Mouse (Mus musculus) neural tube, embryonic 14.5 days (tissue): Measurements from ENCODE around the gene Rin2. TPM values are rescaled to one million over a fixed set of nuclear protein-coding genes. Genes with fewer than 3 reads are reported as not detected.

Experiments used
- ATAC-seq: fragments of 200-750 bp; cut with Nextera tagmentation; 2 replicates; pipeline ENCODE4 v1.8.0; 2017; ENCODE audit warnings: low read depth, mild to moderate bottlenecking, moderate TSS enrichment, moderate library complexity
- H3K27ac ChIP-seq: fragments of 300-500 bp; sonication (generic); 2 replicates; pipeline ENCODE4 v1.5.1; 2014; ENCODE audit warnings: low read depth, mild to moderate bottlenecking, control low read depth, low read length, moderate library complexity, mixed read lengths
- H3K27me3 ChIP-seq: fragments of 300-500 bp; sonication (generic); 2 replicates; pipeline ENCODE4 v1.6.1; 2014; ENCODE audit warnings: low read length; ENCODE audit not compliant: control insufficient read depth, insufficient read depth
- H3K36me3 ChIP-seq: fragments of 300-500 bp; sonication (generic); 2 replicates; pipeline ENCODE4 v1.6.1; 2014; ENCODE audit warnings: low read length, mixed read lengths; ENCODE audit not compliant: control insufficient read depth, insufficient read depth
- H3K4me1 ChIP-seq: fragments of 300-500 bp; sonication (generic); 2 replicates; pipeline ENCODE4 v1.6.1; 2014; ENCODE audit warnings: low read length; ENCODE audit not compliant: control insufficient read depth, insufficient read depth
- H3K4me2 ChIP-seq: fragments of 300-500 bp; sonication (generic); 2 replicates; pipeline ENCODE4 v1.6.1; 2014; ENCODE audit warnings: mild to moderate bottlenecking, low read depth, low read length, control low read depth
- H3K4me3 ChIP-seq: fragments of 300-500 bp; sonication (generic); 2 replicates; pipeline ENCODE4 v1.5.1; 2014; ENCODE audit warnings: low read depth, low read length, control low read depth, mixed read lengths
- H3K9ac ChIP-seq: fragments of 300-500 bp; sonication (generic); replicated peaks from 2 replicates; pipeline ENCODE4 v1.6.1; 2014; ENCODE audit warnings: low read depth, mild to moderate bottlenecking, control low read depth, low read length, mixed read lengths
- H3K9me3 ChIP-seq: fragments of 300-500 bp; sonication (generic); 2 replicates; pipeline ENCODE4 v1.6.1; 2016; ENCODE audit warnings: low read length; ENCODE audit not compliant: control insufficient read depth
- WGBS: fragments of 180-500 bp; shearing (Covaris S2); extraction: QIAGEN DNeasy Blood & Tissue Kit; methylation state at CpG from one replicate; pipeline ENCODE4 v1.1.7; 2014; 5-methylcytosine and 5-hydroxymethylcytosine counted together
- polyA plus RNA-seq: library from polyadenylated mRNA; unstranded; fragments of >200 nt; fragmentation: Nextera tagmentation; extraction: Ambion mirVana; gene quantifications from 2 replicates; pipeline ENCODE4 v1.2.1, GENCODE M21; 2014

The Rin2 gene
- polyA plus RNA-seq, 1 experiment from 2014 or later, result 11.4 TPM

GRCm38 (mm10) chr2:145786618-145786932 is 111.6 kb downstream of the Rin2 start:
- Histone ChIP-seq H3K9me3 (no peaks in the 10 kb centered on the region), H3K4me3 (peak overlapping the region; percentile 14), H3K27ac (peak overlapping the region; percentile 16; the same call in 1 of the 2 replicates), H3K4me1 (peaks cover 9% of the 10 kb centered on the region), H3K9ac (peak overlapping the region; percentile 34; the same call in 1 of the 2 replicates), H3K36me3 (no peaks in the 10 kb centered on the region), H3K4me2 (peak overlapping the region; percentile 46), H3K27me3 (no peaks in the 10 kb centered on the region)
- 2% methylated on average over 3 of the region's 3 CpGs for WGBS
- ATAC-seq, result no peak

DNA sequence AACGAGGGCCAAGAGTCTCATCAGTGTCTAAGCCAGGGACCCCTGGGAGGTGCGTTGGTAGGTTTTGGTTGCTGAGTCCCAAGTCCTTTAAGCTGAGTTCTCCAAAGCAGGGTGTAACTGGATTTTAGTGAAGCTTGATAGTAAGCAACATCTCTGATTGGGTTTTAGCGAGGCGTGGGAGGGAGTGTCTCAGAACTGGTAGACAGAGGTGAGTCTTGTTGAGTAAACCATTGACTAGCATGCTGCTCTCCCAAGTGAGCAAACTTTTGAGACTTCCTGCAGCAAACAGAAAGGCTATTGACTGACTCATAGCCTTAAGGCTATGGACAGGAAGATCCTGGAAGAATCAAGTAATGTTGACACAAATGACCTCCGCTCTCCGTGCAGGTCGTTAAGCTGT is 112.5 kb downstream of the Rin2 start:
- 42% methylated on average over 7 of the region's 7 CpGs for WGBS
- peaks cover 9% of the 10 kb centered on the region for H3K4me1 ChIP-seq
- H3K4me2 ChIP-seq, result no peak overlapping the region

DNA sequence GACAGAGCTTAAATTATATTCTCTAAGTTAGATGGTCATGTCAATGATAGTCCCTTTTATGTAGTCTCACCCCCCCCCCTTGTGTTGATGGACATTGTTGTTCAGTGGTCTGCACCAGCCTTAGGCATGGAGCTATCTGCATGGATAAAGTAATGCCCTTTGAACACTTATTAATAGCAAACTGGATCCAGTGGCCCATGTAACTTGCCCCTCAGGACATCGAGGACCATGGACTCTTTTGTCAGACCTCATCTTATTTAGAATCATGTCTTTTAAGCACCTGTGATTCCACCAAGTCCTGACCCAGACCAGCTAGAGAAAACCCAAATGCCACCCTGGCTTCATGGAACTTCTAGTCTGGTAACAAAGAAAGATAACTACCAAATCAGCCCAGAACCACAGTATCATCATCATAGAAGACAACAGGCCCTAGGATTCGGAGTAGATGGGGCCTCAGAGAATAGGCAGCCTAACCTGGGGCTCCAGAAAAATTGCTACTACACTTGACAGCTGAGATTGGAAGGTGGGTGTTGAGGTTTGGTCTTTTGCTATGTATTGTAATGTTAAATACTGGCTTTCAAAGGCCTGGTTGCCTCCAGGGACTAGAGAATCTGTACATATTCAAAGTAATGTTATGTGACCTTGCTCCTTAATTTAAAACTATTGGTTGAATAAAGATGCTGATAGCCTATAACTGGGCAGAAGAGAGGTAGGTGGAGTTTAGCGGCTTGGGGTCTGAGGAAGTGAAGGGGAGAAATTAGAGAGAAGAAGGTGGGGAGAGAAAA is 113.7 kb downstream of the Rin2 start:
- Histone ChIP-seq H3K9ac (no peak overlapping the region), H3K4me3 (no peak overlapping the region), H3K27me3 (no peaks in the 10 kb centered on the region), H3K27ac (no peak overlapping the region), H3K36me3 (no peaks in the 10 kb centered on the region), H3K9me3 (no peaks in the 10 kb centered on the region), H3K4me2 (no peak overlapping the region), H3K4me1 (peaks cover 9% of the 10 kb centered on the region)
- ATAC-seq, result no peak
- 95% methylated on average over 3 of the region's 3 CpGs for whole genome bisulfite sequencing

More for the DNA sequence above, 112.5 kb downstream of the Rin2 start:
- Histone ChIP-seq H3K9ac (no peak overlapping the region), H3K27me3 (no peaks in the 10 kb centered on the region), H3K27ac (no peak overlapping the region), H3K9me3 (no peaks in the 10 kb centered on the region), H3K4me3 (no peak overlapping the region), H3K36me3 (no peaks in the 10 kb centered on the region)
- ATAC-seq, result no peak

DNA sequence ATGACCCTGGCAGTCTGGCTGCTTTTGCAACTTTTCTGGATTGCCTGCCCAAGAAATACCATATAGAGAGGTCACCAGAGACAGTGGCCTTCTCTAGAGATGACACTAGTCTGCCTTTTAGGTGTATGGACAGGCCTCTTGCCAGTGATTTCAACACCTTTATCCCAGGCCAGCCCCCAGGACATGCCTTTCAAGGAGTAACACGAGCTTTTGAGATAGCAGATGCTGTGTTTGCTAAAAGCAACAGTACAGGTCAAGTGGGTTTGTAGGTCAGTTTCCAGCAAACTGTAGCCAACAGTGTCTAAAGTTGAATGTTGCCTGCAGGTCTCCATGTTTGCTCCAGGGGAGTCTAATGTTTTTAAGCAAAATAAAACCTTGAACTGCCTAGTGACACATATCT is 118.7 kb downstream of the Rin2 start:
- no peaks in the 10 kb centered on the region for H3K27me3 ChIP-seq
- no peak overlapping the region for H3K27ac ChIP-seq
- 57% methylated on average over 1 of the region's 1 CpGs for WGBS
- no peaks in the 10 kb centered on the region for H3K36me3 ChIP-seq
- H3K9me3 ChIP-seq, result no peaks in the 10 kb centered on the region
- ATAC-seq, result no peak
- no peak overlapping the region for H3K4me2 ChIP-seq
- H3K4me3 ChIP-seq, result no peak overlapping the region
- H3K9ac ChIP-seq, result no peak overlapping the region
- no peaks in the 10 kb centered on the region for H3K4me1 ChIP-seq

GRCm38 (mm10) chr2:145794318-145794954 is 119.4 kb downstream of the Rin2 start:
- Histone ChIP-seq H3K9me3 (no peaks in the 10 kb centered on the region), H3K4me3 (no peak overlapping the region), H3K9ac (no peak overlapping the region), H3K4me1 (no peaks in the 10 kb centered on the region), H3K27me3 (no peaks in the 10 kb centered on the region), H3K36me3 (no peaks in the 10 kb centered on the region), H3K4me2 (no peak overlapping the region), H3K27ac (no peak overlapping the region)
- ATAC-seq, result peak; percentile 69; the same call in 1 of the 2 replicates
- WGBS, result 29% methylated on average over 5 of the region's 5 CpGs

DNA sequence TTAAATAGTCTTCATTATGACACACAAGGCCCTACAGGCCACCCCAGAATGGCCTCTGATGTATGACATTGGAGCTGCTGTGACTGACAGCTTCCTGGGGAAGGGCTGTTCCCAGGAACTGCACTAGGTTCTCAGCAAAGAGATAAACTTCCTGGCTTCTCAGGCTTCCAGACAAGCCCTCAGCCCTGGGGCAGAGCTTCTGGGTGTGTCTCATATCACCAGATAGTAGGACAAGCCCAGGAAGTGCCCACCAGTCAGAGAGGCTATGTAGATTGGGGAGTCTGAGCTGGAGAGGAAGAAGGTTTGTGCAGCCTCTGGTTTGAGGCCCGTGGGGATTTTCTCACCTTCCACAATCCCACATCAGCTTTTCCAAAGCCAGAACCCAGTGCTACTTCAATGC is 122.8 kb downstream of the Rin2 start:
- no peak for ATAC-seq
- Histone ChIP-seq H3K4me2 (no peak overlapping the region), H3K27ac (no peak overlapping the region), H3K27me3 (no peaks in the 10 kb centered on the region), H3K9me3 (no peaks in the 10 kb centered on the region), H3K4me3 (no peak overlapping the region), H3K4me1 (no peaks in the 10 kb centered on the region), H3K9ac (no peak overlapping the region), H3K36me3 (no peaks in the 10 kb centered on the region)
- 94% methylated on average over 1 of the region's 1 CpGs for WGBS

- no peak overlapping the region for H3K27ac ChIP-seq
- no peak overlapping the region for H3K4me2 ChIP-seq
- no peaks in the 10 kb centered on the region for H3K36me3 ChIP-seq
- H3K9me3 ChIP-seq, result no peaks in the 10 kb centered on the region
- no peak overlapping the region for H3K4me3 ChIP-seq
- no peak for ATAC-seq
- WGBS, result 87% methylated on average over 3 of the region's 3 CpGs
- no peaks in the 10 kb centered on the region for H3K27me3 ChIP-seq
- no peaks in the 10 kb centered on the region for H3K4me1 ChIP-seq
- no peak overlapping the region for H3K9ac ChIP-seq
These were observed 123.9 kb downstream of the Rin2 start for GRCm38 (mm10) chr2:145798954-145799353.

DNA sequence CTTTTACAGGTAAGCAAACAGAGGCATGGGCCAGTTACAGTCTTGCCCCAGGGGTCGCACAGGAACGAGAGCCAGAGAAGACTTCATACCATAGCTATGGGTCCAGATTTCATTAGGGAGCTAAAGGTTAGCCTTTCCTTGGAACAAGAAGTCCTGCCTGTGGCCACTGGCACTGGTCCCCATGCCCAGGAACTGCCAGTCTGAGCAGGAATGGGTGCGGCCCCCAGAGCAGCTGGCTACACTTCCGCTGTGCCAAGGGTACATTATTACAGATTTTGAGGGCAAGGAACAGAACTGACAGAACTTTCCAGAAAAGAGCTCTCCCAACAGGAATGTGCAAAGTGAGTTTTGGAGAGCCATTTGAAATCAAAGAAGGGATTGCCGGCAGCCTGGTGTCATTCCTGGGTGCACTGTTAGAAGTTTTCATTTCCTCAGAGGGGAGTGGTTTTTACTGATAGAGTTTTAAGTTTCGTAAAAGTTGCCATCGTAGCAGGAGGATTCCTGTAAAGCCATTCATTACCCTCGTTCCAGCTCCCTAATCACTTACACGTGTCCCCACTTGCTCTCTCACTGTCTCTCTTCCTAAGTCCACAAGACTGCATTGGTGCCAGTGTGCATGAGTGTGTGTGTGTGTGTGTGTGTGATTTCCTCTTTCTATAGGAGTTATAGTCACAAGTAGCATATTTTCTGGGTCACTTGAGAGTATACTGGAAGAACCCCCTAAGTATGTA is 126.5 kb downstream of the Rin2 start:
- Histone ChIP-seq H3K9ac (no peak overlapping the region), H3K4me3 (no peak overlapping the region), H3K4me1 (no peaks in the 10 kb centered on the region), H3K36me3 (no peaks in the 10 kb centered on the region), H3K27me3 (no peaks in the 10 kb centered on the region), H3K9me3 (no peaks in the 10 kb centered on the region), H3K27ac (no peak overlapping the region), H3K4me2 (no peak overlapping the region)
- 88% methylated on average over 9 of the region's 9 CpGs for WGBS
- no peak for ATAC-seq

- Histone ChIP-seq H3K9ac (no peak overlapping the region), H3K36me3 (no peaks in the 10 kb centered on the region), H3K4me2 (no peak overlapping the region), H3K4me3 (no peak overlapping the region), H3K4me1 (no peaks in the 10 kb centered on the region), H3K27ac (no peak overlapping the region), H3K9me3 (no peaks in the 10 kb centered on the region), H3K27me3 (no peaks in the 10 kb centered on the region)
- no peak for ATAC-seq
- WGBS, result 88% methylated on average over 2 of the region's 2 CpGs
These were observed 127.6 kb downstream of the Rin2 start for GRCm38 (mm10) chr2:145802626-145803025.
